Mouse (Mus musculus) hindbrain, embryonic 14.5 days (tissue): ENCODE data around the gene Itga9. TPM values are rescaled to one million over a fixed set of nuclear protein-coding genes. Genes with fewer than 3 reads are reported as not detected.
A peak's percentile ranks its signal among the peaks of the same experiment; 100 is the strongest.

ENCODE experiments used
- ATAC-seq: fragments of 200-750 bp; cut with Nextera tagmentation; 2 replicates; pipeline ENCODE4 v1.8.0; 2017; ENCODE audit warnings: moderate number of reproducible peaks, mild to moderate bottlenecking, moderate TSS enrichment, moderate library complexity; ENCODE audit not compliant: low FRiP score
- DNase-seq: peaks from one replicate; pipeline ENCODE4 v3.0.0-alpha.2; 2015; ENCODE audit warnings: low spot score
- H3K27ac ChIP-seq: fragments of 300-500 bp; sonication (generic); 2 replicates; pipeline ENCODE4 v1.5.1; 2014; ENCODE audit warnings: mild to moderate bottlenecking, moderate library complexity
- H3K27me3 ChIP-seq: fragments of 300-500 bp; sonication (generic); 2 replicates; pipeline ENCODE4 v1.6.1; 2014; ENCODE audit warnings: mild to moderate bottlenecking, low read length, mixed read lengths; ENCODE audit not compliant: control insufficient read depth, insufficient read depth
- H3K36me3 ChIP-seq: fragments of 300-500 bp; sonication (generic); replicated peaks from 2 replicates; pipeline ENCODE4 v1.6.1; 2014; ENCODE audit not compliant: control insufficient read depth, insufficient read depth
- H3K4me1 ChIP-seq: fragments of 300-500 bp; sonication (generic); replicated peaks from 2 replicates; pipeline ENCODE4 v1.6.1; 2014; ENCODE audit warnings: antibody characterized with exemption, low read length, mixed read lengths; ENCODE audit not compliant: control insufficient read depth, insufficient read depth
- H3K4me2 ChIP-seq: fragments of 300-500 bp; sonication (generic); replicated peaks from 2 replicates; pipeline ENCODE4 v1.6.1; 2014; ENCODE audit warnings: mild to moderate bottlenecking, moderate library complexity
- H3K4me3 ChIP-seq: fragments of 300-500 bp; sonication (generic); replicated peaks from 2 replicates; pipeline ENCODE4 v1.5.1; 2014; ENCODE audit warnings: mild to moderate bottlenecking, low read length
- H3K9ac ChIP-seq: fragments of 300-500 bp; sonication (generic); 2 replicates; pipeline ENCODE4 v1.6.1; 2014
- H3K9me3 ChIP-seq: fragments of 300-500 bp; sonication (generic); 2 replicates; pipeline ENCODE4 v1.6.1; 2016; ENCODE audit warnings: low read length; ENCODE audit not compliant: control insufficient read depth
- WGBS: fragments of 180-500 bp; shearing (Covaris S2); extraction: QIAGEN DNeasy Blood & Tissue Kit; methylation state at CpG from one replicate; pipeline ENCODE4 v1.1.7; 2014; 5-methylcytosine and 5-hydroxymethylcytosine counted together
- polyA plus RNA-seq: library from polyadenylated mRNA; unstranded; fragments of >200 nt; fragmentation: Nextera tagmentation; extraction: Ambion mirVana; gene quantifications from 2 replicates; pipeline ENCODE4 v1.2.1, GENCODE M21; 2014

Gene Itga9
- 2.7 and 4.4 TPM in 2 replicates for polyA plus RNA-seq

DNA sequence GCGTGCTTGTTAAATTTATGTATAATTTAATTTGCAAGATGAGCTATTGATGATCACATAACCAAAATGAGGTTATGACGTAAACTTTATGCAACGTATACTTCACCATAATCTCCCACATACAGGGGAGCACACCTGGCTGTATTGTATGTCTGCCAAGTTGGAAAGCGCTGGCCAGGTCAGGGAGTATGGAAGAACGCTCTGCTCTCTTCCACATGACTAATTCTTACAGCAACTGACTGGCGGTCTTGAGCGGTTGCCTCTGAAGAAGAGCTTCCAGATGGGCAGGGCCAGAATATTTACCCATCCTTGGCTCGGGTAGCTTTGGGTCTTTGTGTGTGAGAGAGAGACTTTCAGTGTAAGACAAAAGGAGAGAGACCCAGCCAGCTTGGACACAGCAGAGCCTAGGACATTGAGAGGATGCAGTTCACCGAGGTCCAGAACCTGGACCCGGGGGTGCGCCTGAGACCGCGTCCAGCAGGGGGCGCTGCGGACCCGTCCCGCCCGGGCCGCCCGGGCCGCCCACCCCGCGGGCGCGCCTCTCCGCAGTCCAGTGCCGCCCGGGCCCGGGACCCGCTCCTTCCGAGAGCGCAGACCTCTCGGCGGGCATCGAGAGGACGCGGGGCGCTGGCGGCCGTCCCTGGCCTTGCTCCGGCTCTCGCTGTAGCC, at the start of gene Itga9:
Gene Itga9 (plus strand): TSS at position 543 of the 669 bp plus-strand sequence.
- DNase-seq = peak; percentile 80
- Histone ChIP-seq H3K4me1 (peaks cover 9% of the 10 kb centered on the region; the same call in 1 of the 2 replicates), H3K27me3 (peaks cover 22% of the 10 kb centered on the region), H3K36me3 (no peaks in the 10 kb centered on the region), H3K27ac (no peak within 1 kb of the TSS), H3K9ac (peak within 1 kb of the TSS; percentile 77), H3K4me3 (peak within 1 kb of the TSS; percentile 69), H3K9me3 (no peaks in the 10 kb centered on the region), H3K4me2 (peak within 1 kb of the TSS; percentile 95)
- 15% methylated on average over 32 of the region's 42 CpGs for WGBS
- peak; percentile 87 for ATAC-seq

DNA sequence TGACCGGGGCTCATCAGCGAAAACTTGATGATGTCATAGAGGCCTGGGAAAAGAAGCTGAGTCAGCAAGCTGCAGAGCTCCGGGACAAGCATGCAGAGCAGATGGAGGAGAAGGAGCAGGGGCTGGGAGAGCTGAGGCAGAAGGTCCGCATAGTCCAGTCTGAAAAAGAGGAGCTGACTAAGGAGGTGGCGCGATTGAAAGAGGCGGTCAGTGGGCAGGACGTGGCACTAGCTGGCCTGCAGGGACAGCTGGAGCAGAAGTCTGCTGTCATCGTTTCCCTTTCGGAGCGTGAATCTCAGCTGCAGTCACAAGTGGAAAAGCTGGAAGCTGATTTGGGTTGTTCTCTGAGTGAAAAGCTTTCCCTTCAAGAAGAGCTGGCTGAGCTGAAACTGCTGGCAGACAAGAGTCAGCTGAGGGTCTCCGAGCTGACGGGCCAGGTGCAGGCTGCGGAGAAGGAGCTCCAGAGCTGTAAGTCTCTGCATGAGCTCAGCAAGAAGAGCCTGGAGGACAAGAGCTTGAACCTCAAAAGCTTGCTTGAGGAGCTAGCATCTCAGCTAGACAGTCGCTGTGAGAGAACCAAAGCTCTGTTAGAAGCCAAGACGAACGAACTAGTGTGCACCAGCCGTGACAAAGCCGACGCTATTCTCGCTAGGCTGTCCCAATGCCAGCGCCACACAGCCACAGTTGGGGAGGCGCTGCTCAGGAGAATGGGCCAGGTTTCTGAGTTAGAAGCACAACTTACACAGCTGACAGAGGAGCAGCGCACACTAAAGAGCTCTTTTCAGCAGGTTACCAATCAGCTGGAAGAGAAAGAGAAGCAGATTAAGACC, 49.3 kb upstream of the Itga9 start:
- ATAC-seq (no peak), DNase-seq (no peak)
- Histone ChIP-seq H3K4me3 (no peak overlapping the region), H3K27ac (0 out of 2 replicates have a peak overlapping the region, but pooled peaks have one; percentile 26), H3K4me1 (no peaks in the 10 kb centered on the region), H3K9ac (no peak overlapping the region), H3K36me3 (peaks cover 88% of the 10 kb centered on the region), H3K27me3 (no peaks in the 10 kb centered on the region), H3K9me3 (no peaks in the 10 kb centered on the region), H3K4me2 (no peak overlapping the region)
- 75% methylated on average over 24 of the region's 24 CpGs for WGBS

DNA sequence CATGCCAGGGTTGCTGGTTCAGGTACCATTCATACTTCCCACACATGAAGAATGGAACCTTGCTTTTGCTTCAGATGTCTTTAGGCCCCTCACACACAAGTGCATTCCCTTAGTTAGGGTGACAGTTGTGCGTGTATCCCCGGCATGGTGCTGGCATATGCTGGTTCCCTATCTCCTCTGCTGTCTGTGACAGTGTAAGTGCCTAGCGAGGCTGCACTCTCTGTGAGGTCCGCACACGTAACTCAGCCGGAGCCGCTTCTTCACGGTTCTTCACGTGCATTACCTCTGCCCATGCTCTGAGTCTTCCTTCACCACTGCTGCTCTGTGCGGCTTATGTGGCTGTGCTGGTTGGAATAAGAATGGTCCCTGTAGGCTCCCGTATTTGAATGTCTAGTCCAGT, 43.1 kb upstream of the Itga9 start:
- Histone ChIP-seq H3K4me3 (no peak overlapping the region), H3K27ac (no peak overlapping the region), H3K36me3 (peaks cover 98% of the 10 kb centered on the region), H3K4me2 (no peak overlapping the region), H3K9ac (no peak overlapping the region), H3K4me1 (no peaks in the 10 kb centered on the region), H3K27me3 (no peaks in the 10 kb centered on the region), H3K9me3 (no peaks in the 10 kb centered on the region)
- no peak for ATAC-seq
- 98% methylated on average over 11 of the region's 11 CpGs for WGBS
- no peak for DNase-seq

DNA sequence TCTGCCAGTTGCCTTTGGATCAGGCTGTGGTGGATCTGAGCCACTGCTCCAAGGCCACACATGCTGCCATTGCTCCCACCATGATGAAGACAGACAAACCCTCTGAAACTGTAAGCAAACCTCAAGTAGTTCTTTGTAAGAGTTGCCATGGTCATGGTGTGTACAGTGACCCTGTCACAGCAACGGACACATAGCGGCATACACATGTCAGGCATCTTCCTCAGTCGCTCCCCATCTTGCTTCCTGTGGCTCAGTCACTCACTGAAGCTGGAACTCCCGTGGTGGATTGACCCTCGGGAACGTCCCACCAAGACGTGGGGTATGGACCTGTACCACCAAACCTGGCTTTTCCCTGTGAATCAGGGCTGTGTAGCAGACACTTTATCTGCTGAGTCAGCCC, 42.6 kb upstream of the Itga9 start:
- no peak overlapping the region for H3K27ac ChIP-seq
- WGBS = 92% methylated on average over 7 of the region's 7 CpGs
- H3K4me2 ChIP-seq = no peak overlapping the region
- no peaks in the 10 kb centered on the region for H3K9me3 ChIP-seq
- H3K27me3 ChIP-seq = no peaks in the 10 kb centered on the region
- no peak overlapping the region for H3K9ac ChIP-seq
- H3K4me3 ChIP-seq = no peak overlapping the region
- no peak for ATAC-seq
- peaks cover 94% of the 10 kb centered on the region for H3K36me3 ChIP-seq
- DNase-seq = no peak
- no peaks in the 10 kb centered on the region for H3K4me1 ChIP-seq

DNA sequence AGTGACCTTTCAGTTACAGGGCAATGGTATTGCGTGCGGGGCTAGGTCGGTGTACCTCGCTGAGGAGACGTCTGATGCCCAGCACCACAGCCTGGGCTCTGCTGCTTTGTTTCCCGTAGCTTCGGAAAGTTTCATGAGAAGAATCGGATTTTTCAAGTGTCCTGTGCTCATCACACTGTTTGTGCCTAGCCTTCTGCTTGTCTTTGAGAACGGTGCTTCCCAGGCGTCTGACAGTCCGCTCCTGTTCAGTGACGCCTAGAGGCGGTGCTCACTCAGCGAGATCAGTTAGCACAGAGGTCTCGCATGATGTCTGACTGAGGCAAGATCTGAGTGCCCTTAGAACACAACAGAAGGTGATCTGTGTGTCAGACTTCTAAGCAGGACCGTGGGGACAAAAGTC, 41.8 kb upstream of the Itga9 start:
- DNase-seq = no peak
- peaks cover 94% of the 10 kb centered on the region for H3K36me3 ChIP-seq

DNA sequence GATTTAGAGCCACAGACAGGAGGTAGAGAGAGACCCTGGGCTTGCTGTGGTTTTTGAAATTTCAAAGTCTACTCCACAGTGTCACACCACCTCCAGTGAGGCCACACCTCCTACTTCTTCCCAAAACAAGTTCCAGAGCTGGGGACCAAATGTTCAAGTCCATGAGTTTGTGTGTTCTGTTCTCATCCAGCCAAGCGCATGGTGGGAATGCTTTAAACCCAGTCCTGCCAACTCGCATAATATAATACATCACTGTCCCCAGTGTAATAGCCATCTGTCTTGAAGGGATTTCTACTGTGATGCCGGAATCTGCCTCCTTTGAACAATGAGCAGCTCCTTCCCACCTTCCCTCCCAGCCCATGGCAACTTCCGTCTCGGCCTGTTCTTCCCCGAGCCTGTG, 37.2 kb upstream of the Itga9 start:
- no peak overlapping the region for H3K27ac ChIP-seq
- H3K9me3 ChIP-seq = no peaks in the 10 kb centered on the region
- no peak overlapping the region for H3K9ac ChIP-seq
- no peaks in the 10 kb centered on the region for H3K4me1 ChIP-seq
- no peaks in the 10 kb centered on the region for H3K27me3 ChIP-seq
- ATAC-seq = no peak
- H3K4me2 ChIP-seq = no peak overlapping the region
- DNase-seq = no peak
- 74% methylated on average over 6 of the region's 6 CpGs for WGBS
- peaks cover 81% of the 10 kb centered on the region for H3K36me3 ChIP-seq
- no peak overlapping the region for H3K4me3 ChIP-seq

More for the DNA sequence above, 41.8 kb upstream of the Itga9 start:
- no peaks in the 10 kb centered on the region for H3K27me3 ChIP-seq
- 95% methylated on average over 16 of the region's 16 CpGs for WGBS
- H3K4me3 ChIP-seq = no peak overlapping the region
- H3K9me3 ChIP-seq = no peaks in the 10 kb centered on the region
- H3K4me1 ChIP-seq = no peaks in the 10 kb centered on the region
- H3K27ac ChIP-seq = no peak overlapping the region
- no peak overlapping the region for H3K9ac ChIP-seq
- H3K4me2 ChIP-seq = no peak overlapping the region
- ATAC-seq = no peak

DNA sequence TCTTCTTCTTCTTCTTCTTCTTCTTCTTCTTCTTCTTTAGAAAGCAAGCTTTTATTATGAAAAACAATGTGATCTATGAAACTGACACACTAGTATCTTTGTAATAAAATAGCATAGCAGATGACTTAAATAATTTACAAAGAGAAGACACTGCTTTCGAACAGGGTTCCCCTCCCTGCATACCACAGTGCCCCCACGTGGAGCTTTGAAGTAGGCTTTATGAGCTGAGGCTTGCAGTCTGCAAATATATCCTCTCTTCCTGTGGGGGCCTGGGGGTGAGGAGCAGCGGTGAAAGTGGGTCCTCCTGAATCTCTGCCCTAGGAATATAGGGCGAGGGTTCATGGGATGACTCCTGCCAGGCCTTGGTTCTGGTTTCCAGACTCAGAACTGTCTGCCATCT, 35.6 kb upstream of the Itga9 start:
- DNase-seq = no peak
- no peaks in the 10 kb centered on the region for H3K9me3 ChIP-seq
- no peaks in the 10 kb centered on the region for H3K4me1 ChIP-seq
- H3K9ac ChIP-seq = no peak overlapping the region
- H3K27me3 ChIP-seq = no peaks in the 10 kb centered on the region
- ATAC-seq = no peak
- WGBS = 77% methylated on average over 4 of the region's 4 CpGs
- H3K27ac ChIP-seq = no peak overlapping the region
- H3K4me3 ChIP-seq = no peak overlapping the region
- H3K36me3 ChIP-seq = peaks cover 77% of the 10 kb centered on the region
- H3K4me2 ChIP-seq = no peak overlapping the region

DNA sequence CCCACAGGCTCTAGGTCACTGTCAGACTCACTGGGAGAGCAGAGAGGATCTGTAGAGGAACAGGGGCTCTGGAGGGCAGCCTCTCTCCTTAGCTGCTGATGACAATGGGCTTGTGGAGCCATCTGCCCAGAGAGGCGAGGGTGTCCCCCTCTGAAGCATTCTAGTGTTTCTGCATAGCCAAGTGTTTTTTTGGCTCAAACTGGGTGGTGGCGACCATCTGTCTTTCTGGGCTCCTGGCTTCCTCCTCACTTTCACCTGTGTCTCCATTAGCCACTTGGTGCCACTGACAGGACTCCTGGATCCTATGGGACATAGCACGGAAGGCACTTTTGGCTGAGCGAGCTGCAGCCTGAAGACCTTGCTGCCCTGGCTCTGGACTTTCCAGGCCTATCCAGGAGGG, 34.8 kb upstream of the Itga9 start:
- 86% methylated on average over 4 of the region's 4 CpGs for WGBS
- ATAC-seq (no peak), DNase-seq (no peak)
- no peak overlapping the region for H3K9ac ChIP-seq
- H3K4me2 ChIP-seq = no peak overlapping the region
- no peak overlapping the region for H3K4me3 ChIP-seq
- no peaks in the 10 kb centered on the region for H3K9me3 ChIP-seq
- no peak overlapping the region for H3K27ac ChIP-seq
- H3K27me3 ChIP-seq = no peaks in the 10 kb centered on the region
- H3K4me1 ChIP-seq = no peaks in the 10 kb centered on the region
- H3K36me3 ChIP-seq = peaks cover 75% of the 10 kb centered on the region

DNA sequence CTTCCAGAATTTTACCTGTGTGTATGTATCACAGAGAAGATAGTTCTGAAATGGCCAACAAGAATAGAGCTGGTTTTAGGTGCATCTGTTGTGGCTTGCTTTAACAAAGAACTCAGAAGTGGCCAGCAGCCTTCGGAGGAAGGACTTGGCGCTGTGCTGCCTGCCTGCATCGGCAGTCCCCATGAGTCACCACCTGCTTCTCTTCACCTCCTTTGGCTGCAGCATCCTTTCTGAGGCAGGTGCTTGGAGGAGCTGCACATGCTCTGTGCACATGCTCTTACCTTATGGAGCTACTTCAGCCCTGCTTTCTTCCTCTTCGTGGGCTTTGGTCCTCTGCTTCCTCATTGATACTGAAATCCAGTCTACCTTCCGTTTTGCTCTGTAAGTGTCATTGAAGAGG, 31.6 kb upstream of the Itga9 start:
- no peak overlapping the region for H3K4me3 ChIP-seq
- peaks cover 72% of the 10 kb centered on the region for H3K36me3 ChIP-seq
- 88% methylated on average over 5 of the region's 5 CpGs for WGBS
- H3K27ac ChIP-seq = no peak overlapping the region
- DNase-seq (no peak), ATAC-seq (no peak)
- H3K4me1 ChIP-seq = no peaks in the 10 kb centered on the region
- H3K9ac ChIP-seq = no peak overlapping the region
- no peak overlapping the region for H3K4me2 ChIP-seq
- H3K9me3 ChIP-seq = no peaks in the 10 kb centered on the region
- no peaks in the 10 kb centered on the region for H3K27me3 ChIP-seq
